Mouse (Mus musculus) MEL (cell line): Measurements from ENCODE around the gene Men1.

ENCODE experiments used
- CTCF ChIP-seq, 3 experiments: IDR thresholded peaks in 2 of 3; conservative IDR thresholded peaks in 1 of 3; 2 replicates each; pipeline ENCODE4 v1.5.1; 2011 to 2012; ENCODE audit warnings: low read length in 3 of 3, low read depth in 2 of 3, mild to moderate bottlenecking in 2 of 3, improper control_type of control experiment in 1 of 3, inconsistent platforms in 1 of 3, mixed read lengths in 1 of 3, moderate library complexity in 1 of 3; ENCODE audit not compliant: control insufficient read depth in 1 of 3, insufficient read depth in 1 of 3, poor library complexity in 1 of 3, severe bottlenecking in 1 of 3
- NRF1 ChIP-seq: IDR thresholded peaks from 2 replicates; pipeline ENCODE4 v1.6.1; 2014; ENCODE audit warnings: low read depth, mild to moderate bottlenecking, inconsistent platforms, low read length, improper control_type of control experiment, moderate library complexity; ENCODE audit not compliant: poor library complexity, insufficient read depth, severe bottlenecking

- TF ChIP-seq NRF1 (no peak), CTCF (IDR thresholded peaks at IDR 0.05 in 2 of 3, conservative IDR thresholded peaks at IDR 0.05 in 1 of 3; ENCODE audit: control insufficient read depth in 1 of 3, insufficient read depth in 1 of 3, low read depth in 2 of 3, low read length in 3 of 3, poor library complexity in 1 of 3, severe bottlenecking in 1 of 3) (no peak)
Measured at GRCm38 (mm10) chr19:6377327-6378040, 42.7 kb downstream of the Men1 start.
